Mouse (Mus musculus) heart, adult 9 months (tissue): ENCODE measurements around the gene Gpr85.

Source experiments
- DNase-seq, 2 experiments: peaks; one replicate each; pipeline ENCODE4 v3.0.0; 2022; ENCODE audit warnings: low spot score in 2 of 2

Gpr85 gene

GRCm38 (mm10) chr6:13816661-13817060 lies 23.1 kb downstream of the Gpr85 start:
- no peak for DNase-seq

GRCm38 (mm10) chr6:13812157-13812556 lies 27.6 kb downstream of the Gpr85 start:
- DNase-seq = no peak

DNA sequence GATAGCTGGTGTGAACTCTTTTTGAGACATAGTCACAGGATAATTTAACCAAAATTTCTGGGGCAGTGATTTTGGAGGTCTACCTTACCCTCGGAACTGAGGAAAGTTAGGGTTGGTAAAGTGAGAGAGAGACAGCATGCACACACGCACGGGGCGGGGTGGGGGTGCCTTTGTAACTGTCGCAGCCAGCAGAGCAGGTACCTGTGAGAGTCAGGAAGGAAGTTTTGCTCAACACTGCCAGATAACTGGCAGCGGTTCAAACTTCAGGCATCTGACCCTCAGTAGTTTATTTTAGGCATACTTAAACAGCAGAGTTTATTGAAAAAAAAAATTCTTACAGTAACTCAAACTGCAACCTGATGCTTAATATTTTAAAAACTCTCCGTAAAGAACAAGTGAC lies 39.7 kb downstream of the Gpr85 start:
- DNase-seq = no peak

DNA sequence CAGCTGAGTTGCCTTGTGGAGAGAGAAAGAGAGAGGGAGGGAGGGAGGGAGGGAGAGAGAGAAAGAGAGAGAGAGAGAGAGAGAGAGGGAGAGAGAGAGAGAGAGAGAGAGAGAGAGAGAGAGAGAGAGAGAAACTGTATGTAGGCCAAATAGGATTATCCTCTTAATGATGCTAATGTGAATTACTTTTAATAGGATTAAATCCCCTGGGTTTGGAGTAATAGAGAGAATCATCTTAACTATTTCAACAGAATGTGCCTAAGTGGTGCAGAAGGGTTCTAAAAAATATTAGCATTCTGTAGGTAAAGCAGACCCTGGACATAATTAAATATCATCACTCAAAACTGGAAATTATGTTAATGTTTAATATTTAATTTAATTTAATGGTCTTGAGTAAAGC lies 42.4 kb downstream of the Gpr85 start:
- DNase-seq = no peak
